Mouse (Mus musculus) heart, adult 2 months (tissue): ENCODE measurements around the gene Cuedc2. TPM values are rescaled to one million over a fixed set of nuclear protein-coding genes. Genes with fewer than 3 reads are reported as not detected.
A peak's percentile ranks its signal among the peaks of the same experiment; 100 is the strongest.

Experiments used
- DNase-seq, 2 experiments: peaks; one replicate each; pipeline ENCODE4 v3.0.0; 2021
- H3K27ac ChIP-seq: fragments of 200-600 bp; 2 replicates; pipeline ENCODE4 v1.8.1; 2022
- H3K27me3 ChIP-seq: fragments of 200-500 bp; 2 replicates; pipeline ENCODE4 v1.6.1; 2012; ENCODE audit warnings: mild to moderate bottlenecking, low read length, inconsistent platforms, mixed read lengths; ENCODE audit not compliant: control insufficient read depth, insufficient read depth
- H3K36me3 ChIP-seq: fragments of 200-500 bp; 2 replicates; pipeline ENCODE4 v1.6.1; 2012; ENCODE audit warnings: low read length, inconsistent platforms; ENCODE audit not compliant: control insufficient read depth, insufficient read depth
- H3K4me1 ChIP-seq: fragments of 200-500 bp; 2 replicates; pipeline ENCODE4 v1.6.1; 2011; ENCODE audit warnings: low read length; ENCODE audit not compliant: control insufficient read depth, insufficient read depth
- H3K4me3 ChIP-seq: fragments of 200-600 bp; 2 replicates; pipeline ENCODE4 v1.8.1; 2022
- H3K79me2 ChIP-seq: fragments of 200-500 bp; replicated peaks from 2 replicates; pipeline ENCODE4 v1.6.1; 2012; ENCODE audit warnings: mild to moderate bottlenecking, inconsistent platforms, low read length, moderate library complexity, mixed read lengths; ENCODE audit not compliant: control insufficient read depth, insufficient read depth
- H3K9ac ChIP-seq: fragments of 200-500 bp; 2 replicates; pipeline ENCODE4 v1.6.1; 2012; ENCODE audit warnings: low read depth, mild to moderate bottlenecking, control low read depth, inconsistent platforms, low read length, mixed read lengths
- CTCF ChIP-seq: fragments of 200-600 bp; IDR thresholded peaks from 2 replicates; pipeline ENCODE4 v1.8.1; 2022; ENCODE audit warnings: antibody characterized with exemption, mild to moderate bottlenecking, moderate library complexity
- EP300 ChIP-seq: fragments of 200-500 bp; IDR thresholded peaks from 2 replicates; pipeline ENCODE4 v1.6.1; 2011; ENCODE audit warnings: low read depth, low read length, control low read depth; ENCODE audit not compliant: insufficient read depth
- POLR2A ChIP-seq: fragments of 200-500 bp; IDR thresholded peaks from 2 replicates; pipeline ENCODE4 v1.6.1; 2011; ENCODE audit warnings: mild to moderate bottlenecking, low read depth, low read length, control low read depth; ENCODE audit not compliant: insufficient read depth
- WGBS: fragments of 180-500 bp; shearing (Covaris S2); methylation state at CpG from one replicate; pipeline ENCODE4 v1.1.7; 2018; 5-methylcytosine and 5-hydroxymethylcytosine counted together
- intact Hi-C: fragments of 180-260 bp; cut with DNase I; formaldehyde crosslinking; loops from one replicate; pipeline ENCODE4 v1.15.1; 2025
- polyA plus RNA-seq: library from polyadenylated mRNA; depleted of rRNA; stranded (reverse); fragments of >200 nt; gene quantifications from 2 replicates; pipeline ENCODE4 v1.2.3, GENCODE M21; 2012
- total RNA-seq, 2 experiments: library from RNA; stranded (reverse); gene quantifications; 2 replicates each; pipeline ENCODE4 v1.2.3; 2021

Gene Cuedc2
- total and polyA plus RNA-seq, 3 experiments = 58.7 to 91.3 (median 79.8) TPM

DNA sequence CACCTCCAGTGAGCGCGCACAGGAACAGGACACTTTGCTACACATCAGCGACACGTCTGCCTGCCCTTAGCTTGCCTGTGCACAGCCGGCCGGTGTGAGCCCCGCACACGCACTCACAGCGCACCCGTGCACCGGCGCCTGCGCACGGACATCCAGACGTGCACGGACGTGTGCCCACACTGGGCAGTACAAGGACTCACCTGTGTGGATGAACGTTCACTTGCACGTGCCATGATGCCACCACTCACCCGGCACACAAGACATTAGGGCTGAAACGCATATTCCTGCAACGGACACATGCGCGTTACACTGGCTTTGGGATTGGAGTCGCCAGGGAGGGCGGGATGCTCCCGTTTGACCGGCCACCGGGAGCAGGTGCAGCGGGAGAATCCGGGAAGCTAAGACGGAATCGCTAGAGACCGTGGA is 33.6 kb downstream of the Cuedc2 start:
- Histone ChIP-seq H3K79me2 (no peaks in the 10 kb centered on the region), H3K27me3 (no peaks in the 10 kb centered on the region), H3K27ac (peak overlapping the region; percentile 96), H3K4me3 (peak overlapping the region; percentile 95), H3K9ac (peak overlapping the region; percentile 37), H3K36me3 (no peaks in the 10 kb centered on the region), H3K4me1 (no peaks in the 10 kb centered on the region; the same call in 1 of the 2 replicates)
- intact Hi-C loops = loop anchor here (1.0 to 10.0 kb wide), 3 partner anchors 23 to 140 kb away; partner anchors contain the start of gene Fbxl15
- DNase-seq = no peak
- no peak for TF ChIP-seq POLR2A
- TF ChIP-seq EP300 = no peak
- no peak for TF ChIP-seq CTCF
- 1% methylated on average over 34 of the region's 34 CpGs for WGBS

DNA sequence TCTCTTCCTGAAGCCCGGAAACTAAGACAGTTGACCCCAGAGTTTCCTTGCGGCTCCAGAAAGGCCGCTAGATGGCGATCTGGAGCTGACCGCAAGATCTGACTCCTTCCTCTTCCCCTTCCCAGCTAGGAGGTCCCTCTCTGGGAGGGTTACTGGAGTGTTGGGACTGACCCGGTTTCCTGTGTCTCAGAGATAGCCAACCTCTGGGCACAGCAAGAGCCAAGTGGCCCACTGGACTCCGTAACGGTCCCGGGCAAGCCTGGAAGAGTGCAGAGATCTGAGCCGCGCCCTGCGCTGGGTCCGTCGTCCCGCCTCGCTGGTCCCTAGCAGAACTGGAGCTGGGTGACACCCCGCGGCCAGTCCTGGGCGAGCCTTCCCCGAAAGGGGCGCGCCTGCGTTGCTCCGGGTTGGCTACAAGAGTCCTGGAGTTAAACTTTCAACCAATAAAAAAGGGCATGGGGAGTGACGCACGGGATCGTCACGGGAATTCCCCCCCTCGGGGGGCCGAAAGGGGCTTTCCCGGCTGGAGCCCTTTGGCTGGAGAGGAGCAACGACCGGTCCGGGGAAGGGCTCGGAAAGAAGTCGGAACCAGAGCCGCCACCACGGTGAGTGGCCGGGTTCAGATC is 34.2 kb downstream of the Cuedc2 start, which contains the start of gene Nfkb2:
Gene Nfkb2 (plus strand): TSS at position 105 of the 626 bp plus-strand sequence.
- peak; percentile 94 to 98 for DNase-seq
- Histone ChIP-seq H3K4me3 (peak within 1 kb of the TSS; percentile 95), H3K27ac (peak within 1 kb of the TSS; percentile 96), H3K79me2 (no peaks in the 10 kb centered on the region), H3K27me3 (no peaks in the 10 kb centered on the region), H3K9ac (peak within 1 kb of the TSS; percentile 87), H3K4me1 (no peaks in the 10 kb centered on the region; the same call in 1 of the 2 replicates), H3K36me3 (no peaks in the 10 kb centered on the region)
- intact Hi-C loops = loop anchor here (1.0 to 10.0 kb wide), 3 partner anchors 24 to 140 kb away; partner anchors contain the start of gene Fbxl15
- under 1% methylated on average over 39 of the region's 39 CpGs for WGBS
- TF ChIP-seq CTCF (peak; percentile 94), POLR2A (peak; percentile 95), EP300 (peak; percentile 38; the same call in 1 of the 2 replicates)

DNA sequence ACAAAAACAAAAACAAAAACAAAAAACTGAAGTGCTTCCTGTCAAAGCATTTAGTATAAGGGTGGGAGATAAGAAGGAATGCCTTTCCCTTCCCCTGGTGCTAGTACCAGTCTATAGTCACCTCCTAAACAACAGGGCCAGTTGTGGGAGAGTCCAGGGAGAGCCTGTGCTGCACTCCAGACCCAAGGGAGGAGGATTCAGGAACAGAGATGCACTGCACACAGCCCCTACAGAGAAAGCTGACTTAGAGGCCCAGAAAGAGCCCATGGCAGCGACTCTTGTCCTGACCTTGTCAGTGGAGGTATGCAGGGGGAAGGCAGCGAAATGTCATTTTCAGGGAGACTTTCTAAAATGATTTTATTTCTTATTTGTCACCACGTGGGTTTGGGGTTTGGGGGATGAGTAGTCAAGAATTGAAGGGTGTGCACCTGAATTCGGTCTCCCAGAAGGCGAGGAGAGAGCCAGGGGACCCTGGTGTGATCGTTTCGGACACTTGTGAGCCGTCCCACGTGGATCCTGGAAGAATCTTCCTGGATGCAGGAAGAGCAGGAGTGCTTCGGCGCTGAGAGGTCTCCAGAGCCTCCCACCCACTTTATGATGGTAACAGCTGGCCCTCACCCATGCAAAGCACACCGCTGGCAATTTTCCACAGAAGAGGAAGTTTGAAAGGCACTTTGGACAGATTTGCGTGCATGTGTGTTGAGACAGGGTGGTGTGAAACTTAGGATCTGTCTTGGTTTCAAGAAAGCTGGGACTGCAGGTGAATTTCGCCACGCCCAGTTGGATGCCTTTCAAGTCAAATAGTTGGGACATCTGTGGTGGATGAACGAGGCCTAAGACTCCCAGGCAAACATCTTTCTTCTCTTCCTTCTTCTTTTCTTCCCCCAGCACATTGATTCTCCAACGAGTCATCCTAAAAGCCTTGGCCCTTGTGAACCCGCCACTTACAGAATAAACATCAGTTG is 35.0 kb downstream of the Cuedc2 start:
- Histone ChIP-seq H3K27ac (peak overlapping the region; percentile 96), H3K4me3 (peak overlapping the region; percentile 95), H3K36me3 (no peaks in the 10 kb centered on the region), H3K4me1 (no peaks in the 10 kb centered on the region; the same call in 1 of the 2 replicates), H3K27me3 (no peaks in the 10 kb centered on the region), H3K79me2 (no peaks in the 10 kb centered on the region), H3K9ac (no peak overlapping the region)
- intact Hi-C loops = loop anchor here (1.0 to 10.0 kb wide), 3 partner anchors 25 to 141 kb away; partner anchors contain the start of gene Fbxl15
- 47% methylated on average over 18 of the region's 18 CpGs for WGBS
- peak in 1 of 2 experiments; percentile 17 for DNase-seq
- no peak for TF ChIP-seq CTCF
- TF ChIP-seq POLR2A = no peak
- TF ChIP-seq EP300 = no peak

DNA sequence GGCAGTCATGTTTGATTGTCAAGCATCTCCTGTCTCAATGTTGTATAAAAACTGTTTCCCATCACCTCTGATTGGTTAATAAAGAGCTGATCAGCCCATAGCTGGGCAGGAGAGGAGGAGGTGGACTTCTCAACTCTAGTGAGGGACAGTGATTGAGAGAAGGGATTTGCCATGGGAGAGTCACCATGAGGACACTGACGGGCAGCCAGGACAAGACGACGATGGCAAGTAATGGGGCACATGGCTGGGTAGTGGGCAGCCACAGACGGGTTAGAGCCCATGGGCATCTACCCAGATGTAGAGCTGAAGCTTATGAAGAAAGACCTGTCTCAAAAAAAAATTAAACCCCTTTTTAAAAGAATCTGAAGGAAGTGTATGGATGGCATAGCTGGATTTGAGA is 36.0 kb downstream of the Cuedc2 start:
- no peak overlapping the region for H3K9ac ChIP-seq
- no peaks in the 10 kb centered on the region for H3K79me2 ChIP-seq
- no peak overlapping the region for H3K4me3 ChIP-seq
- H3K4me1 ChIP-seq = no peaks in the 10 kb centered on the region; the same call in 1 of the 2 replicates
- H3K27me3 ChIP-seq = no peaks in the 10 kb centered on the region
- TF ChIP-seq EP300 (no peak), POLR2A (no peak)
- no peaks in the 10 kb centered on the region for H3K36me3 ChIP-seq
- peak in 1 of 2 experiments; percentile 10 for DNase-seq
- intact Hi-C loops = loop anchor here (10.0 kb wide), 1 partner anchor 142 kb away; no protein-coding TSS in a partner anchor
- WGBS = 89% methylated on average over 4 of the region's 4 CpGs
- H3K27ac ChIP-seq = no peak overlapping the region

DNA sequence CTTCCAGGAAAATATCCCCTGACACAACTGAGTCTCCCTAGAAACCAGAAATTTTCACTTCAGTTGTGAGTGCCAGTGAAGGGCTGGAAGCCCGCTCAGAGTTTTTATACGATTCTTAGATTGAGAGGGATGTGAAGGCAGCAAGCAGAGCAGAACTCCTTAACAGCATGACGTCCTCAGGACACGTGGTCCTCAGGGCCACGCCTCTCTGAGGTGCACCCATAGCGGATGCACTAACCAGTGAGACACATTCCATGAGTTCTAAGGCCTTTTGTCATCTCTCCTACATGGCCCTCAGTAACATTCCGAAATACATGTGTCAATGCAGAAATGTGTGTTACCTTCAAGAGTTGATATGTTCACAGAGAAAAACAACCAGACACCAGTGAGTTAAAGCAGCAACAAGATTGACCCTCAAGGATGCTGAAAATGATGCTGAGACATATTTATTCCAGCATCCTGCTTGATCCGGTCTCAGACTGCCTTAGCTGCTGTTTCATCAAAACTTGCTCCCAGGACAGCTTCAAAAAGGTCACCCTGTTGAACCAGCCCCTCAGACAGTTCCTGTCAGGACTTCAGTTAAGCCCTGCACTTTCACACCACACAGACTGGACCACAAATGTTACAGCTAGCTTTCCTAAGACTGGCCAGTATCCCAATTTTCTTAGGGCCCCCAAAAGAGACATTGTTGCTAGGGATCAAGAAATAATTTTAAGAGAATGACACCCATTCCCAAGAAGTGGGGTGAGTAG is 38.0 kb downstream of the Cuedc2 start:
- Histone ChIP-seq H3K79me2 (no peaks in the 10 kb centered on the region), H3K4me3 (no peak overlapping the region), H3K4me1 (no peaks in the 10 kb centered on the region; the same call in 1 of the 2 replicates), H3K27me3 (no peaks in the 10 kb centered on the region), H3K9ac (no peak overlapping the region), H3K36me3 (no peaks in the 10 kb centered on the region), H3K27ac (no peak overlapping the region)
- intact Hi-C loops = loop anchor here (10.0 kb wide), 1 partner anchor 144 kb away; no protein-coding TSS in a partner anchor
- WGBS = 37% methylated on average over 8 of the region's 8 CpGs
- DNase-seq = peak in 1 of 2 experiments; percentile 8
- TF ChIP-seq POLR2A (no peak), EP300 (no peak), CTCF (no peak)
